Mouse (Mus musculus) macrophage (primary cell): ENCODE measurements around the gene Vmn1r5. TPM values are rescaled to one million over a fixed set of nuclear protein-coding genes. Genes with fewer than 3 reads are reported as not detected.
A peak's percentile ranks its signal among the peaks of the same experiment; 100 is the strongest.
"Not testable (repeated sequence)": the region's sequence is repeated elsewhere in the genome, so short reads cannot be mapped to it uniquely, and the experiment has no call there.

Experiments used
- H3K27ac ChIP-seq: fragments of 350-480 bp; formaldehyde crosslinking; 2 replicates; pipeline ENCODE4 v1.9.0; 2021
- H3K36me3 ChIP-seq: fragments of 350-480 bp; formaldehyde crosslinking; 2 replicates; pipeline ENCODE4 v1.9.0; 2021; ENCODE audit errors: inconsistent target
- H3K4me3 ChIP-seq: fragments of 350-480 bp; formaldehyde crosslinking; 2 replicates; pipeline ENCODE4 v1.9.0; 2021; ENCODE audit errors: inconsistent target
- H3K79me2 ChIP-seq: fragments of 350-480 bp; formaldehyde crosslinking; 2 replicates; pipeline ENCODE4 v1.9.0; 2021; ENCODE audit errors: inconsistent target
- WGBS: methylation state at CpG from one replicate; pipeline ENCODE4 v1.1.7; 2026; ENCODE audit warnings: inconsistent platforms; ENCODE audit not compliant: missing documents; 5-methylcytosine and 5-hydroxymethylcytosine counted together
- polyA plus RNA-seq: library from polyadenylated mRNA; stranded (reverse); fragments of 250-400 nt; gene quantifications from 3 replicates; pipeline ENCODE4 v1.2.4, GENCODE M21; 2018; ENCODE audit warnings: inconsistent platforms
- total RNA-seq, 78 experiments: library from RNA; depleted of rRNA; stranded (reverse); fragments of 250-400 nt; gene quantifications; 1 replicate in 9 of 78; 2 replicates in 24 of 78; 3 replicates in 43 of 78; 4 replicates in 2 of 78; pipeline ENCODE4 v1.2.4; 2018; ENCODE audit warnings: inconsistent platforms in 56 of 78

The Vmn1r5 gene
- not detected for total RNA-seq (2018; cell fraction: chromatin; rRNA removed)
- not detected for total RNA-seq (2018; cell fraction: cytosol; rRNA removed)
- total RNA-seq (2018; cell fraction: nucleus; rRNA removed), result not detected
- polyA plus RNA-seq, result not detected in 3 replicates

GRCm38 (mm10) chr6:56969973-56970372 lies at the start of gene Vmn1r5:
TSS of gene Vmn1r5 (plus strand) at chr6:56970273.
- Histone ChIP-seq H3K79me2 (no peaks in the 10 kb centered on the region), H3K36me3 (no peaks in the 10 kb centered on the region), H3K27ac (no peak within 1 kb of the TSS), H3K4me3 (no peak within 1 kb of the TSS)

- Histone ChIP-seq H3K27ac (no peak overlapping the region), H3K79me2 (peaks cover 48% of the 10 kb centered on the region), H3K36me3 (no peaks in the 10 kb centered on the region), H3K4me3 (peak overlapping the region; percentile 64)
- under 1% methylated on average over 25 of the region's 25 CpGs for WGBS
Observed at GRCm38 (mm10) chr6:56923331-56923725, 46.7 kb upstream of the Vmn1r5 start.

- 5% methylated on average over 62 of the region's 64 CpGs for WGBS
Observed at GRCm38 (mm10) chr6:56923726-56924707, 46.1 kb upstream of the Vmn1r5 start, which contains the start of the genes Nt5c3 and Vmn1r4. TSS of gene Nt5c3 (minus strand) at chr6:56923932. TSS of gene Vmn1r4 (plus strand) at chr6:56924015.

GRCm38 (mm10) chr6:56931648-56932415 lies 38.2 kb upstream of the Vmn1r5 start:
- Histone ChIP-seq H3K27ac (no peak overlapping the region), H3K36me3 (no peaks in the 10 kb centered on the region), H3K79me2 (no peaks in the 10 kb centered on the region), H3K4me3 (no peak overlapping the region)
- 13% methylated on average over 4 of the region's 4 CpGs for WGBS

More at GRCm38 (mm10) chr6:56923726-56924707, 46.1 kb upstream of the Vmn1r5 start, which contains the start of the genes Nt5c3 and Vmn1r4:
- Histone ChIP-seq H3K36me3 (no peaks in the 10 kb centered on the region), H3K4me3 (peak within 1 kb of the TSS; percentile 64), H3K79me2 (peaks cover 41% of the 10 kb centered on the region), H3K27ac (peak within 1 kb of the TSS; percentile 80)

- H3K36me3 ChIP-seq, result no peaks in the 10 kb centered on the region
- 72% methylated on average over 2 of the region's 2 CpGs for WGBS
- H3K79me2 ChIP-seq, result no peaks in the 10 kb centered on the region
- no peak overlapping the region for H3K4me3 ChIP-seq
- no peak overlapping the region for H3K27ac ChIP-seq
Observed at GRCm38 (mm10) chr6:56932464-56932863, 37.6 kb upstream of the Vmn1r5 start.

GRCm38 (mm10) chr6:56934366-56934765 lies 35.7 kb upstream of the Vmn1r5 start:
- no peak overlapping the region for H3K4me3 ChIP-seq
- 36% methylated on average over 4 of the region's 4 CpGs for WGBS

GRCm38 (mm10) chr6:56956436-56956835 lies 13.6 kb upstream of the Vmn1r5 start:
- no peak overlapping the region for H3K27ac ChIP-seq
- WGBS, result 86% methylated on average over 5 of the region's 5 CpGs

More at GRCm38 (mm10) chr6:56934366-56934765, 35.7 kb upstream of the Vmn1r5 start:
- H3K27ac ChIP-seq, result no peak overlapping the region
- H3K79me2 ChIP-seq, result no peaks in the 10 kb centered on the region
- H3K36me3 ChIP-seq, result no peaks in the 10 kb centered on the region

GRCm38 (mm10) chr6:56996943-56997342 lies 26.9 kb downstream of the Vmn1r5 start, which contains the start of gene Vmn1r6:
TSS of gene Vmn1r6 (plus strand) at chr6:56997243.
- Histone ChIP-seq H3K36me3 (no peaks in the 10 kb centered on the region), H3K27ac (no peak within 1 kb of the TSS), H3K4me3 (no peak within 1 kb of the TSS), H3K79me2 (no peaks in the 10 kb centered on the region)
- 88% methylated on average over 2 of the region's 2 CpGs for WGBS

More at GRCm38 (mm10) chr6:56956436-56956835, 13.6 kb upstream of the Vmn1r5 start:
- H3K36me3 ChIP-seq, result no peaks in the 10 kb centered on the region
- no peaks in the 10 kb centered on the region for H3K79me2 ChIP-seq
- H3K4me3 ChIP-seq, result no peak overlapping the region

GRCm38 (mm10) chr6:57025224-57025623 lies 55.2 kb downstream of the Vmn1r5 start, which contains the start of gene Vmn1r7:
TSS of gene Vmn1r7 (minus strand) at chr6:57025324.
- not testable (repeated sequence) for H3K36me3 ChIP-seq, H3K27ac ChIP-seq, H3K79me2 ChIP-seq, H3K4me3 ChIP-seq
- 88% methylated on average over 1 of the region's 2 CpGs for WGBS

- no peaks in the 10 kb centered on the region for H3K36me3 ChIP-seq
- no peaks in the 10 kb centered on the region for H3K79me2 ChIP-seq
- no peak within 1 kb of the TSS for H3K27ac ChIP-seq
- H3K4me3 ChIP-seq, result no peak within 1 kb of the TSS
Observed at GRCm38 (mm10) chr6:57031984-57032383, 61.9 kb downstream of the Vmn1r5 start, which contains the start of gene Vmn1r8. TSS of gene Vmn1r8 (plus strand) at chr6:57032284.

GRCm38 (mm10) chr6:57034674-57035073 lies 64.6 kb downstream of the Vmn1r5 start:
- Histone ChIP-seq H3K4me3 (no peak overlapping the region), H3K36me3 (no peaks in the 10 kb centered on the region)

More at GRCm38 (mm10) chr6:57034674-57035073, 64.6 kb downstream of the Vmn1r5 start:
- whole genome bisulfite sequencing, result 33% methylated on average over 2 of the region's 2 CpGs
- Histone ChIP-seq H3K27ac (no peak overlapping the region), H3K79me2 (no peaks in the 10 kb centered on the region)
